Mouse (Mus musculus) midbrain, embryonic 12.5 days (tissue): ENCODE data around the gene Cacna1f. TPM values are rescaled to one million over a fixed set of nuclear protein-coding genes. Genes with fewer than 3 reads are reported as not detected.
A peak's percentile ranks its signal among the peaks of the same experiment; 100 is the strongest.

Source experiments
- ATAC-seq: fragments of 200-750 bp; cut with Nextera tagmentation; 2 replicates; pipeline ENCODE4 v1.8.0; 2017; ENCODE audit warnings: low read depth, moderate TSS enrichment, moderate library complexity; ENCODE audit not compliant: low FRiP score
- H3K27ac ChIP-seq: fragments of 300-500 bp; sonication (generic); replicated peaks from 2 replicates; pipeline ENCODE4 v1.5.1; 2016; ENCODE audit warnings: mild to moderate bottlenecking
- H3K27me3 ChIP-seq: fragments of 300-500 bp; sonication (generic); 2 replicates; pipeline ENCODE4 v1.6.1; 2016; ENCODE audit warnings: mild to moderate bottlenecking
- H3K36me3 ChIP-seq: fragments of 300-500 bp; sonication (generic); 2 replicates; pipeline ENCODE4 v1.6.1; 2016
- H3K4me1 ChIP-seq: fragments of 300-500 bp; sonication (generic); 2 replicates; pipeline ENCODE4 v1.6.1; 2016
- H3K4me2 ChIP-seq: fragments of 300-500 bp; sonication (generic); replicated peaks from 2 replicates; pipeline ENCODE4 v1.6.1; 2016; ENCODE audit warnings: mild to moderate bottlenecking, moderate library complexity
- H3K4me3 ChIP-seq: fragments of 300-500 bp; sonication (generic); 2 replicates; pipeline ENCODE4 v1.5.1; 2016; ENCODE audit warnings: mild to moderate bottlenecking
- H3K9ac ChIP-seq: fragments of 300-500 bp; sonication (generic); replicated peaks from 2 replicates; pipeline ENCODE4 v1.6.1; 2016; ENCODE audit warnings: mild to moderate bottlenecking, moderate library complexity
- H3K9me3 ChIP-seq: fragments of 300-500 bp; sonication (generic); 2 replicates; pipeline ENCODE4 v1.6.1; 2016; ENCODE audit warnings: mild to moderate bottlenecking
- WGBS: fragments of 180-500 bp; shearing (Covaris S2); methylation state at CpG from one replicate; pipeline ENCODE4 v1.1.7; 2016; 5-methylcytosine and 5-hydroxymethylcytosine counted together
- polyA plus RNA-seq: library from polyadenylated mRNA; unstranded; fragments of >200 nt; fragmentation: Nextera tagmentation; extraction: Ambion mirVana; gene quantifications from 2 replicates; pipeline ENCODE4 v1.2.1, GENCODE M21; 2016

The Cacna1f gene
- polyA plus RNA-seq, 1 experiment from 2014 or later: not detected

GRCm38 (mm10) chrX:7583881-7584280 is 23.0 kb upstream of the Cacna1f start:
- Histone ChIP-seq H3K27ac (no peak overlapping the region), H3K27me3 (no peaks in the 10 kb centered on the region), H3K9ac (no peak overlapping the region), H3K36me3 (no peaks in the 10 kb centered on the region), H3K4me1 (no peaks in the 10 kb centered on the region), H3K9me3 (0 out of 2 replicates have a peak, but pooled peaks cover 3% of the 10 kb centered on the region), H3K4me2 (no peak overlapping the region), H3K4me3 (no peak overlapping the region)
- no peak for ATAC-seq
- WGBS: 96% methylated on average over 11 of the region's 11 CpGs

GRCm38 (mm10) chrX:7586356-7586755 is 20.5 kb upstream of the Cacna1f start:
- Histone ChIP-seq H3K4me2 (no peak overlapping the region), H3K4me3 (no peak overlapping the region), H3K27ac (no peak overlapping the region), H3K36me3 (no peaks in the 10 kb centered on the region), H3K9ac (no peak overlapping the region), H3K9me3 (0 out of 2 replicates have a peak, but pooled peaks cover 3% of the 10 kb centered on the region), H3K4me1 (no peaks in the 10 kb centered on the region), H3K27me3 (no peaks in the 10 kb centered on the region)
- WGBS: 97% methylated on average over 5 of the region's 5 CpGs
- no peak for ATAC-seq

GRCm38 (mm10) chrX:7595371-7595770 is 11.5 kb upstream of the Cacna1f start:
- H3K9me3 ChIP-seq: no peaks in the 10 kb centered on the region
- H3K4me2 ChIP-seq: no peak overlapping the region
- H3K36me3 ChIP-seq: peaks cover 44% of the 10 kb centered on the region
- H3K4me3 ChIP-seq: no peak overlapping the region
- H3K27me3 ChIP-seq: no peaks in the 10 kb centered on the region
- no peak overlapping the region for H3K9ac ChIP-seq
- H3K4me1 ChIP-seq: no peaks in the 10 kb centered on the region
- no peak overlapping the region for H3K27ac ChIP-seq
- WGBS: 93% methylated on average over 9 of the region's 9 CpGs
- ATAC-seq: no peak

GRCm38 (mm10) chrX:7604004-7604403 is 2.9 kb upstream of the Cacna1f start:
- Histone ChIP-seq H3K4me1 (no peaks in the 10 kb centered on the region), H3K4me2 (peak overlapping the region; percentile 52; the same call in 1 of the 2 replicates), H3K9ac (no peak overlapping the region), H3K27me3 (no peaks in the 10 kb centered on the region), H3K4me3 (no peak overlapping the region), H3K9me3 (no peaks in the 10 kb centered on the region), H3K27ac (no peak overlapping the region), H3K36me3 (peaks cover 8% of the 10 kb centered on the region; the same call in 1 of the 2 replicates)
- no peak for ATAC-seq
- WGBS: 92% methylated on average over 7 of the region's 7 CpGs

GRCm38 (mm10) chrX:7604879-7605574 is 1.9 kb upstream of the Cacna1f start, which contains the start of gene Ccdc22:
TSS of gene Ccdc22 (minus strand) at chrX:7605517.
- ATAC-seq: peak; percentile 94
- 23% methylated on average over 28 of the region's 28 CpGs for WGBS
- peak within 1 kb of the TSS; percentile 52 for H3K4me2 ChIP-seq
- no peaks in the 10 kb centered on the region for H3K9me3 ChIP-seq
- peak within 1 kb of the TSS; percentile 39; the same call in 1 of the 2 replicates for H3K9ac ChIP-seq
- no peaks in the 10 kb centered on the region for H3K36me3 ChIP-seq
- no peaks in the 10 kb centered on the region for H3K27me3 ChIP-seq
- peak within 1 kb of the TSS; percentile 46 for H3K4me3 ChIP-seq
- H3K27ac ChIP-seq: no peak within 1 kb of the TSS
- no peaks in the 10 kb centered on the region for H3K4me1 ChIP-seq

- 50% methylated on average over 8 of the region's 8 CpGs for WGBS
- H3K4me2 ChIP-seq: no peak overlapping the region
- ATAC-seq: peak; percentile 47
These were observed 1.3 kb upstream of the Cacna1f start for GRCm38 (mm10) chrX:7605575-7605941.

GRCm38 (mm10) chrX:7610035-7610434 is 3.2 kb downstream of the Cacna1f start:
- Histone ChIP-seq H3K4me3 (peak overlapping the region; percentile 38), H3K27ac (no peak overlapping the region), H3K36me3 (no peaks in the 10 kb centered on the region), H3K27me3 (no peaks in the 10 kb centered on the region; the same call in 1 of the 2 replicates), H3K9me3 (no peaks in the 10 kb centered on the region), H3K4me1 (no peaks in the 10 kb centered on the region; the same call in 1 of the 2 replicates), H3K4me2 (peak overlapping the region; percentile 61), H3K9ac (peak overlapping the region; percentile 25; the same call in 1 of the 2 replicates)
- ATAC-seq: no peak
- WGBS: 31% methylated on average over 21 of the region's 21 CpGs

More at GRCm38 (mm10) chrX:7605575-7605941, 1.3 kb upstream of the Cacna1f start:
- Histone ChIP-seq H3K9ac (no peak overlapping the region), H3K27ac (no peak overlapping the region), H3K36me3 (no peaks in the 10 kb centered on the region), H3K27me3 (no peaks in the 10 kb centered on the region), H3K4me1 (no peaks in the 10 kb centered on the region), H3K4me3 (no peak overlapping the region), H3K9me3 (no peaks in the 10 kb centered on the region)

- WGBS: 18% methylated on average over 26 of the region's 26 CpGs
- Histone ChIP-seq H3K27me3 (no peaks in the 10 kb centered on the region; the same call in 1 of the 2 replicates), H3K4me3 (peak overlapping the region; percentile 38), H3K27ac (no peak overlapping the region), H3K4me1 (no peaks in the 10 kb centered on the region; the same call in 1 of the 2 replicates), H3K4me2 (peak overlapping the region; percentile 61), H3K9ac (peak overlapping the region; percentile 25; the same call in 1 of the 2 replicates), H3K9me3 (no peaks in the 10 kb centered on the region), H3K36me3 (no peaks in the 10 kb centered on the region)
- peak; percentile 30; the same call in 1 of the 2 replicates for ATAC-seq
These were observed 3.8 kb downstream of the Cacna1f start for GRCm38 (mm10) chrX:7610536-7611258.

- H3K9me3 ChIP-seq: no peaks in the 10 kb centered on the region
- ATAC-seq: no peak
- H3K4me3 ChIP-seq: no peak overlapping the region
- no peak overlapping the region for H3K27ac ChIP-seq
- H3K27me3 ChIP-seq: no peaks in the 10 kb centered on the region
- H3K9ac ChIP-seq: no peak overlapping the region
- no peaks in the 10 kb centered on the region for H3K4me1 ChIP-seq
- 83% methylated on average over 12 of the region's 12 CpGs for WGBS
- no peak overlapping the region for H3K4me2 ChIP-seq
- no peaks in the 10 kb centered on the region for H3K36me3 ChIP-seq
These were observed 11.1 kb downstream of the Cacna1f start for GRCm38 (mm10) chrX:7617889-7618551.

- Histone ChIP-seq H3K9me3 (no peaks in the 10 kb centered on the region), H3K36me3 (no peaks in the 10 kb centered on the region), H3K27ac (no peak overlapping the region), H3K4me1 (no peaks in the 10 kb centered on the region), H3K27me3 (no peaks in the 10 kb centered on the region), H3K4me2 (no peak overlapping the region), H3K9ac (no peak overlapping the region), H3K4me3 (no peak overlapping the region)
- ATAC-seq: no peak
- WGBS: 89% methylated on average over 6 of the region's 6 CpGs
These were observed 25.7 kb downstream of the Cacna1f start for GRCm38 (mm10) chrX:7632560-7632959.

- H3K9me3 ChIP-seq: no peaks in the 10 kb centered on the region
- H3K4me2 ChIP-seq: no peak overlapping the region
- ATAC-seq: no peak
- no peak overlapping the region for H3K9ac ChIP-seq
- no peaks in the 10 kb centered on the region for H3K36me3 ChIP-seq
- no peaks in the 10 kb centered on the region for H3K27me3 ChIP-seq
- 82% methylated on average over 3 of the region's 3 CpGs for WGBS
- H3K4me1 ChIP-seq: no peaks in the 10 kb centered on the region
- H3K4me3 ChIP-seq: no peak overlapping the region
- H3K27ac ChIP-seq: no peak overlapping the region
These were observed 28.2 kb downstream of the Cacna1f start for GRCm38 (mm10) chrX:7635101-7635500.
